Mouse (Mus musculus) bone marrow, adult 2 months (tissue): ENCODE measurements around the gene Apoc1. TPM values are rescaled to one million over a fixed set of nuclear protein-coding genes. Genes with fewer than 3 reads are reported as not detected.
"Not testable (repeated sequence)": the region's sequence is repeated elsewhere in the genome, so short reads cannot be mapped to it uniquely, and the experiment has no call there.

Experiments
- H3K27ac ChIP-seq: fragments of 200-500 bp; 2 replicates; pipeline ENCODE4 v1.5.1; 2012; ENCODE audit warnings: low read depth, mild to moderate bottlenecking, control low read depth, inconsistent platforms, low read length; ENCODE audit not compliant: control insufficient read depth, poor library complexity, insufficient read depth
- H3K4me1 ChIP-seq: fragments of 200-500 bp; 2 replicates; pipeline ENCODE4 v1.6.1; 2011; ENCODE audit warnings: low read length; ENCODE audit not compliant: control insufficient read depth, insufficient read depth
- H3K4me3 ChIP-seq: fragments of 200-500 bp; replicated peaks from 2 replicates; pipeline ENCODE3; 2011; ENCODE audit warnings: mild to moderate bottlenecking, low read depth, low read length, control low read depth; ENCODE audit not compliant: control insufficient read depth
- CTCF ChIP-seq: fragments of 200-500 bp; IDR thresholded peaks from 2 replicates; pipeline ENCODE4 v1.5.1; 2011; ENCODE audit warnings: low read length, control low read depth; ENCODE audit not compliant: control insufficient read depth, insufficient read depth
- POLR2A ChIP-seq: fragments of 200-500 bp; IDR thresholded peaks from 2 replicates; pipeline ENCODE4 v1.6.1; 2011; ENCODE audit warnings: low read depth, mild to moderate bottlenecking, control low read depth, low read length, borderline replicate concordance; ENCODE audit not compliant: control insufficient read depth
- WGBS: fragments of 180-500 bp; shearing (Covaris S2); methylation state at CpG from one replicate; pipeline ENCODE4 v1.1.7; 2018; 5-methylcytosine and 5-hydroxymethylcytosine counted together
- polyA plus RNA-seq: library from polyadenylated mRNA; stranded (reverse); fragments of >200 nt; gene quantifications from 2 replicates; pipeline ENCODE4 v1.2.4, GENCODE M21; 2011; ENCODE audit warnings: low replicate concordance; ENCODE audit not compliant: missing spikeins, insufficient read depth, insufficient read length

The Apoc1 gene
- polyA plus RNA-seq, 1 experiment, result 137 TPM

- no peak overlapping the region for H3K4me3 ChIP-seq
- no peak for TF ChIP-seq POLR2A
- TF ChIP-seq CTCF, result no peak
- peak overlapping the region; percentile 79; the same call in 1 of the 2 replicates for H3K27ac ChIP-seq
- 72% methylated on average over 10 of the region's 10 CpGs for WGBS
- peaks cover 5% of the 10 kb centered on the region for H3K4me1 ChIP-seq
These were observed 2.1 kb upstream of the Apoc1 start for GRCm38 (mm10) chr7:19694336-19695212.

- H3K27ac ChIP-seq, result peak overlapping the region; percentile 79; the same call in 1 of the 2 replicates
- WGBS, result 13% methylated on average over 10 of the region's 10 CpGs
- TF ChIP-seq POLR2A (no peak), CTCF (no peak)
- H3K4me3 ChIP-seq, result no peak overlapping the region
- peaks cover 3% of the 10 kb centered on the region for H3K4me1 ChIP-seq
These were observed 961 bp upstream of the Apoc1 start for GRCm38 (mm10) chr7:19693421-19693820.

- Histone ChIP-seq H3K27ac (no peak overlapping the region), H3K4me1 (peaks cover 5% of the 10 kb centered on the region), H3K4me3 (no peak overlapping the region)
- 88% methylated on average over 6 of the region's 6 CpGs for WGBS
- no peak for TF ChIP-seq CTCF
- no peak for TF ChIP-seq POLR2A
These were observed 1.0 kb downstream of the Apoc1 start for GRCm38 (mm10) chr7:19691434-19691833.

- no peak overlapping the region for H3K27ac ChIP-seq
These were observed 1.6 kb downstream of the Apoc1 start for GRCm38 (mm10) chr7:19690845-19691244.

GRCm38 (mm10) chr7:19688611-19689010 lies 3.8 kb downstream of the Apoc1 start:
- Histone ChIP-seq H3K27ac (no peak overlapping the region), H3K4me1 (peaks cover 6% of the 10 kb centered on the region), H3K4me3 (no peak overlapping the region)
- TF ChIP-seq CTCF, result no peak
- no peak for TF ChIP-seq POLR2A
- 83% methylated on average over 2 of the region's 2 CpGs for WGBS

More at GRCm38 (mm10) chr7:19690845-19691244, 1.6 kb downstream of the Apoc1 start:
- Histone ChIP-seq H3K4me3 (no peak overlapping the region), H3K4me1 (peaks cover 5% of the 10 kb centered on the region)
- 71% methylated on average over 4 of the region's 4 CpGs for WGBS
- TF ChIP-seq POLR2A (no peak), CTCF (no peak)

- Histone ChIP-seq H3K4me1 (peaks cover 6% of the 10 kb centered on the region), H3K4me3 (no peak overlapping the region), H3K27ac (no peak overlapping the region)
- 90% methylated on average over 10 of the region's 10 CpGs for WGBS
- TF ChIP-seq CTCF (no peak), POLR2A (no peak)
These were observed 4.4 kb downstream of the Apoc1 start for GRCm38 (mm10) chr7:19688101-19688500.

- not testable (repeated sequence) for H3K27ac ChIP-seq, H3K4me3 ChIP-seq, H3K4me1 ChIP-seq
- WGBS, result 43% methylated on average over 8 of the region's 8 CpGs
These were observed 5.4 kb downstream of the Apoc1 start for GRCm38 (mm10) chr7:19686927-19687583.

- Histone ChIP-seq H3K4me1 (peaks cover 3% of the 10 kb centered on the region; the same call in 1 of the 2 replicates), H3K4me3 (no peak overlapping the region), H3K27ac (no peak overlapping the region)
- TF ChIP-seq CTCF, result no peak
- no peak for TF ChIP-seq POLR2A
- WGBS, result 71% methylated on average over 6 of the region's 6 CpGs
These were observed 5.9 kb downstream of the Apoc1 start for GRCm38 (mm10) chr7:19686521-19686920.

GRCm38 (mm10) chr7:19685374-19685773 lies 7.1 kb downstream of the Apoc1 start:
- Histone ChIP-seq H3K4me3 (no peak overlapping the region), H3K27ac (0 out of 2 replicates have a peak overlapping the region, but pooled peaks have one; percentile 0), H3K4me1 (peaks cover 3% of the 10 kb centered on the region; the same call in 1 of the 2 replicates)
- TF ChIP-seq POLR2A, result no peak
- WGBS, result 67% methylated on average over 4 of the region's 4 CpGs
